Mouse (Mus musculus): ENCODE measurements around the gene Unc13a.

- TF ChIP-seq CTCF (IDR thresholded peaks at IDR 0.05; ENCODE audit: low read depth, low read length) (no peak), TAL1 (conservative IDR thresholded peaks at IDR 0.05; ENCODE audit: low read depth, low read length) (no peak), GATA1 (IDR thresholded peaks at IDR 0.05; ENCODE audit: borderline replicate concordance, low read length) (no peak)
Measured at GRCm38 (mm10) chr8:71627265-71628099, 44.1 kb downstream of the Unc13a start.
